Mouse (Mus musculus) stomach, postnatal 0 days (tissue): ENCODE measurements around the gene Tsc1.

ENCODE experiments used
- CTCF ChIP-seq: IDR thresholded peaks from 2 replicates; pipeline ENCODE4 v1.5.1; 2016; ENCODE audit warnings: antibody characterized with exemption, low read depth, mild to moderate bottlenecking, moderate library complexity
- EP300 ChIP-seq: optimal IDR thresholded peaks from 2 replicates; pipeline ENCODE3; 2016; ENCODE audit warnings: antibody characterized with exemption

DNA sequence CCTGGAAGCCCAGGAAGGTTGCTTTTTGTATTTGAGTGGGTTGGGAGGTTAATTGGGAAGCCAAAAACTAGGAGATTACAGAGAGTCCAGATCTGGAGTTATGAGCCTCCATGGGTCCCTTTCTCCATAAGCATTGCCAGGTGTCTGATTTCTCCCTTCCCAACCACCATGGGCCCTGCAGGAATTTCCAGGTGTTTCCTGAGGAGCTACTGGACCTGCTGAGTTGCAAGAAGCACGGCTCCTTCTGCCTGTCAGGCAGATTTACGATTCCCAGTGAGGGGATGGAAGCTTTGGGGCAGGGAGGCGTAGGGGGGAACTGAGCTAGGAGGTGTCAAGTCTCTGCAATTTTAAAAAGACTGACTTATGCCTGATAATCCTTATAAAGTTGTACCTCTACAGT is 24.8 kb downstream of the Tsc1 start:
- no peak for TF ChIP-seq CTCF
- no peak for TF ChIP-seq EP300
